In genomic region chr13:113596821-113597541, GRCm38 (mm10) we compare ENCODE assay signal across 9 mouse cellular contexts. TPM values are rescaled to one million over a fixed set of nuclear protein-coding genes. Genes with fewer than 3 reads are reported as not detected.
DNase-seq lines count a peak whose midpoint lies in the region; ATAC-seq lines count a peak whose summit lies in the region.
"Had no signal": no experiment of that assay in that cellular context is flagged by ENCODE, and none has a peak within 500 bp of the region (broad histone marks: within the 10 kb centered on the region; RNA-seq: fewer than 3 reads in every experiment).

No protein-coding gene starts in this region.

- 0 out of 2 replicates have a peak, but pooled peaks cover 2% of the 10 kb centered on the region for H3K4me1 ChIP-seq in forebrain, embryonic 11.5 days (replicated peaks; ENCODE audit: control insufficient read depth, insufficient read depth, low read length)
- peaks cover 26% of the 10 kb centered on the region for H3K4me1 ChIP-seq in forebrain, embryonic 16.5 days (replicated peaks; ENCODE audit: control insufficient read depth, insufficient read depth, low read length)
- peaks cover 43% of the 10 kb centered on the region for H3K4me1 ChIP-seq in liver, embryonic 15.5 days (replicated peaks)
- H3K4me1 ChIP-seq in liver, embryonic 11.5 days (replicated peaks; ENCODE audit: control insufficient read depth, insufficient read depth, low read length): peaks cover 6% of the 10 kb centered on the region
- peaks cover 62% of the 10 kb centered on the region for H3K4me1 ChIP-seq in limb, embryonic 13.5 days

- H3K4me2 ChIP-seq in forebrain, embryonic 11.5 days (ENCODE audit: low read depth, low read length, severe bottlenecking): no peak overlapping the region
- no peak overlapping the region for H3K4me2 ChIP-seq in forebrain, embryonic 16.5 days (ENCODE audit: low read length)
- no peak overlapping the region for H3K4me2 ChIP-seq in liver, embryonic 15.5 days
- H3K4me2 ChIP-seq in liver, embryonic 11.5 days: no peak overlapping the region
- peak overlapping the region; percentile 19; the same call in 1 of the 2 replicates for H3K4me2 ChIP-seq in limb, embryonic 13.5 days (replicated peaks)

- H3K4me3 ChIP-seq in forebrain, embryonic 11.5 days (ENCODE audit: low read depth, low read length): no peak overlapping the region
- no peak overlapping the region for H3K4me3 ChIP-seq in forebrain, embryonic 16.5 days (replicated peaks; ENCODE audit: low read length)
- no peak overlapping the region for H3K4me3 ChIP-seq in liver, embryonic 15.5 days (replicated peaks)
- no peak overlapping the region for H3K4me3 ChIP-seq in liver, embryonic 11.5 days (ENCODE audit: low read depth, low read length)
- H3K4me3 ChIP-seq in limb, embryonic 13.5 days: no peak overlapping the region

- H3K9ac ChIP-seq in forebrain, embryonic 11.5 days (ENCODE audit: low read length): no peak overlapping the region
- H3K9ac ChIP-seq in forebrain, embryonic 16.5 days (replicated peaks; ENCODE audit: low read depth, low read length): no peak overlapping the region
- no peak overlapping the region for H3K9ac ChIP-seq in liver, embryonic 15.5 days
- H3K9ac ChIP-seq in liver, embryonic 11.5 days (ENCODE audit: low read depth, low read length): no peak overlapping the region
- H3K9ac ChIP-seq in limb, embryonic 13.5 days: no peak overlapping the region

- no peak overlapping the region for H3K27ac ChIP-seq in forebrain, embryonic 11.5 days (ENCODE audit: low read depth, low read length)
- H3K27ac ChIP-seq in forebrain, embryonic 16.5 days (ENCODE audit: low read length): no peak overlapping the region
- H3K27ac ChIP-seq in liver, embryonic 15.5 days (replicated peaks): 0 out of 2 replicates have a peak overlapping the region, but pooled peaks have one; percentile 4
- H3K27ac ChIP-seq in liver, embryonic 11.5 days (ENCODE audit: low read depth, low read length): no peak overlapping the region
- H3K27ac ChIP-seq in limb, embryonic 13.5 days: peak overlapping the region; percentile 69

- no peaks in the 10 kb centered on the region for H3K9me3 ChIP-seq in forebrain, embryonic 11.5 days (ENCODE audit: control insufficient read depth, low read length)
- H3K9me3 ChIP-seq in forebrain, embryonic 16.5 days (ENCODE audit: control insufficient read depth, low read length): no peaks in the 10 kb centered on the region
- H3K9me3 ChIP-seq in liver, embryonic 15.5 days (replicated peaks): no peaks in the 10 kb centered on the region
- no peaks in the 10 kb centered on the region for H3K9me3 ChIP-seq in liver, embryonic 11.5 days (ENCODE audit: control insufficient read depth, low read length)
- no peaks in the 10 kb centered on the region for H3K9me3 ChIP-seq in limb, embryonic 13.5 days

- H3K27me3 ChIP-seq in forebrain, embryonic 11.5 days (ENCODE audit: control insufficient read depth, insufficient read depth, low read length): no peaks in the 10 kb centered on the region
- H3K27me3 ChIP-seq in forebrain, embryonic 16.5 days (replicated peaks; ENCODE audit: control insufficient read depth, insufficient read depth, low read length): no peaks in the 10 kb centered on the region
- no peaks in the 10 kb centered on the region for H3K27me3 ChIP-seq in liver, embryonic 15.5 days
- no peaks in the 10 kb centered on the region for H3K27me3 ChIP-seq in liver, embryonic 11.5 days (replicated peaks; ENCODE audit: control insufficient read depth, insufficient read depth, low read length)
- no peaks in the 10 kb centered on the region for H3K27me3 ChIP-seq in limb, embryonic 13.5 days
- H3K27me3 ChIP-seq: megakaryocyte, embryonic 14.5 days had no signal

- peak; percentile 42 for DNase-seq in forebrain, embryonic 11.5 days (ENCODE audit: low spot score)
- no peak for DNase-seq in liver, embryonic 11.5 days (ENCODE audit: low spot score)
- DNase-seq in cerebellum, adult 11-12 months: peak; percentile 81
- DNase-seq in frontal cortex, postnatal 36 days (ENCODE audit: low spot score in 2 of 2): no peak
- DNase-seq in c-Kit-positive CD71-positive TER-119-positive erythroid progenitor cells, embryonic 14.5 days (ENCODE audit: low spot score): no peak

- no peak for ATAC-seq in forebrain, embryonic 11.5 days (replicated peaks; ENCODE audit: low FRiP score)
- no peak for ATAC-seq in forebrain, embryonic 16.5 days
- no peak for ATAC-seq in liver, embryonic 15.5 days (ENCODE audit: insufficient read depth)
- ATAC-seq in liver, embryonic 11.5 days (replicated peaks; ENCODE audit: low FRiP score): no peak
- no peak for ATAC-seq in limb, embryonic 13.5 days (ENCODE audit: low FRiP score, low read depth)

- WGBS in forebrain, embryonic 11.5 days: 87% methylated on average over 13 of the region's 13 CpGs
- WGBS in forebrain, embryonic 16.5 days: 87% methylated on average over 13 of the region's 13 CpGs
- WGBS in liver, embryonic 15.5 days (ENCODE audit: insufficient replicate concordance): 69% methylated on average over 13 of the region's 13 CpGs
- WGBS in liver, embryonic 11.5 days: 78% methylated on average over 13 of the region's 13 CpGs
- 38% methylated on average over 13 of the region's 13 CpGs for WGBS in limb, embryonic 13.5 days

- peaks cover 2% of the 10 kb centered on the region; the same call in 1 of the 2 replicates for H3K36me3 ChIP-seq in forebrain, embryonic 11.5 days (ENCODE audit: control insufficient read depth, insufficient read depth, low read length)
- H3K36me3 ChIP-seq in forebrain, embryonic 16.5 days (ENCODE audit: control insufficient read depth, insufficient read depth): no peaks in the 10 kb centered on the region
- peaks cover 14% of the 10 kb centered on the region; the same call in 1 of the 2 replicates for H3K36me3 ChIP-seq in liver, embryonic 15.5 days (replicated peaks)
- H3K36me3 ChIP-seq in liver, embryonic 11.5 days (ENCODE audit: control insufficient read depth, insufficient read depth, low read length): 0 out of 2 replicates have a peak, but pooled peaks cover 3% of the 10 kb centered on the region
- H3K36me3 ChIP-seq in limb, embryonic 13.5 days: peaks cover 29% of the 10 kb centered on the region

RNA-seq across cellular contexts. Expression of gene Snx18, which starts 21.4 kb away (rescaled TPM):
- polyA plus RNA-seq in forebrain, embryonic 11.5 days (2014; fragmentation: Nextera tagmentation; extraction: Ambion mirVana): 18.7 and 21.1 TPM in 2 replicates
- polyA plus RNA-seq in forebrain, embryonic 16.5 days (2015; fragmentation: Nextera tagmentation; extraction: Ambion mirVana): 8.4 and 10.9 TPM in 2 replicates
- 5.7 and 6.5 TPM in 2 replicates for polyA plus RNA-seq in liver, embryonic 15.5 days (2015; fragmentation: Nextera tagmentation; extraction: Ambion mirVana)
- 14.9 and 16.0 TPM in 2 replicates for polyA plus RNA-seq in liver, embryonic 11.5 days (2014; fragmentation: Nextera tagmentation; extraction: Ambion mirVana)
- polyA plus RNA-seq in limb, embryonic 13.5 days (2015; fragmentation: Nextera tagmentation; extraction: Ambion mirVana): 23.2 and 23.5 TPM in 2 replicates

Comparison
In these comparisons a context has a peak if more than half of its experiments do, and no peak if none do; other contexts are left out.
1. H3K27ac ChIP-seq: peak in liver, embryonic 15.5 days (single experiment) and limb, embryonic 13.5 days (single experiment); none in forebrain, embryonic 11.5 days (single experiment), forebrain, embryonic 16.5 days (single experiment) and liver, embryonic 11.5 days (single experiment).
2. DNase-seq: peak in forebrain, embryonic 11.5 days (single experiment) and cerebellum, adult 11-12 months (single experiment); none in liver, embryonic 11.5 days (single experiment), frontal cortex, postnatal 36 days (0 of 2) and c-Kit-positive CD71-positive TER-119-positive erythroid progenitor cells, embryonic 14.5 days (single experiment).